Mouse (Mus musculus) cerebellum, postnatal 25 days (tissue): Measurements from ENCODE around the gene Prkrip1.

ENCODE experiments used
- DNase-seq, 2 experiments: peaks; one replicate each; pipeline ENCODE4 v3.0.0; 2021; ENCODE audit warnings: mixed read lengths in 2 of 2

The Prkrip1 gene

GRCm38 (mm10) chr5:136198474-136199391 is at the start of gene Prkrip1:
Gene Prkrip1, minus strand, starts transcription at chr5:136198963.
- DNase-seq, result peak; percentile 96

GRCm38 (mm10) chr5:136248441-136248840 is 49.7 kb upstream of the Prkrip1 start:
- no peak for DNase-seq

- no peak for DNase-seq
Measured at GRCm38 (mm10) chr5:136246452-136246838, 47.7 kb upstream of the Prkrip1 start, which contains the start of gene Sh2b2. Gene Sh2b2, minus strand, starts transcription at chr5:136246556.

- DNase-seq, result no peak
Measured at GRCm38 (mm10) chr5:136245541-136246451, 47.0 kb upstream of the Prkrip1 start.

- peak; percentile 74 to 88 for DNase-seq
Measured at GRCm38 (mm10) chr5:136244762-136245540, 46.2 kb upstream of the Prkrip1 start.

- peak; percentile 42 to 57 for DNase-seq
Measured at GRCm38 (mm10) chr5:136243851-136244761, 45.3 kb upstream of the Prkrip1 start.

- no peak for DNase-seq
Measured at GRCm38 (mm10) chr5:136241161-136241560, 42.4 kb upstream of the Prkrip1 start.

- DNase-seq, result no peak
Measured at GRCm38 (mm10) chr5:136240381-136240780, 41.6 kb upstream of the Prkrip1 start.

GRCm38 (mm10) chr5:136237607-136238006 is 38.8 kb upstream of the Prkrip1 start:
- no peak for DNase-seq

- DNase-seq, result no peak
Measured at GRCm38 (mm10) chr5:136236611-136237010, 37.8 kb upstream of the Prkrip1 start.

- no peak for DNase-seq
Measured at GRCm38 (mm10) chr5:136230348-136231035, 31.7 kb upstream of the Prkrip1 start.

GRCm38 (mm10) chr5:136226246-136226876 is 27.6 kb upstream of the Prkrip1 start:
- DNase-seq, result no peak

- no peak for DNase-seq
Measured at GRCm38 (mm10) chr5:136218585-136218984, 19.8 kb upstream of the Prkrip1 start.

- no peak for DNase-seq
Measured at GRCm38 (mm10) chr5:136217932-136218381, 19.2 kb upstream of the Prkrip1 start.

- DNase-seq, result no peak
Measured at GRCm38 (mm10) chr5:136217004-136217665, 18.4 kb upstream of the Prkrip1 start.

- DNase-seq, result no peak
Measured at GRCm38 (mm10) chr5:136215958-136216357, 17.2 kb upstream of the Prkrip1 start.

GRCm38 (mm10) chr5:136215211-136215610 is 16.4 kb upstream of the Prkrip1 start:
- DNase-seq, result no peak

GRCm38 (mm10) chr5:136213716-136214115 is 15.0 kb upstream of the Prkrip1 start:
- no peak for DNase-seq

- no peak for DNase-seq
Measured at GRCm38 (mm10) chr5:136212716-136213115, 14.0 kb upstream of the Prkrip1 start.
